Mouse (Mus musculus): ENCODE results near the gene H2-DMb1. TPM values are rescaled to one million over a fixed set of nuclear protein-coding genes. Genes with fewer than 3 reads are reported as not detected.

H2-DMb1 gene
- polyA plus RNA-seq, 1 experiment = 146 TPM

- no peak for DNase-seq
- 71% methylated on average over 15 of the region's 15 CpGs for WGBS
Measured at GRCm38 (mm10) chr17:34183564-34184219, 30.8 kb downstream of the H2-DMb1 start.

GRCm38 (mm10) chr17:34185526-34185925 is 32.7 kb downstream of the H2-DMb1 start:
- DNase-seq = no peak
- peaks cover 11% of the 10 kb centered on the region for H3K4me1 ChIP-seq (ENCODE audit: control insufficient read depth, insufficient read depth, low read length)
- WGBS = 91% methylated on average over 9 of the region's 9 CpGs
- no peak overlapping the region for H3K4me3 ChIP-seq (replicated peaks; ENCODE audit: extremely low read depth, low read depth, low read length)
- TF ChIP-seq POLR2A (IDR thresholded peaks at IDR 0.05; ENCODE audit: borderline replicate concordance, extremely low read depth, low read depth, low read length) (no peak), CTCF (IDR thresholded peaks at IDR 0.05; ENCODE audit: insufficient read depth, low read length) (no peak)

More at GRCm38 (mm10) chr17:34183564-34184219, 30.8 kb downstream of the H2-DMb1 start:
- TF ChIP-seq CTCF (IDR thresholded peaks at IDR 0.05; ENCODE audit: insufficient read depth, low read length) (no peak), POLR2A (IDR thresholded peaks at IDR 0.05; ENCODE audit: borderline replicate concordance, extremely low read depth, low read depth, low read length) (no peak)
- H3K4me1 ChIP-seq (ENCODE audit: control insufficient read depth, insufficient read depth, low read length) = peaks cover 6% of the 10 kb centered on the region; the same call in 1 of the 2 replicates
- H3K4me3 ChIP-seq (replicated peaks; ENCODE audit: extremely low read depth, low read depth, low read length) = no peak overlapping the region

- TF ChIP-seq CTCF (IDR thresholded peaks at IDR 0.05; ENCODE audit: insufficient read depth, low read length) (no peak), POLR2A (IDR thresholded peaks at IDR 0.05; ENCODE audit: borderline replicate concordance, extremely low read depth, low read depth, low read length) (no peak; the same call in 1 of the 2 replicates)
- Histone ChIP-seq H3K4me1 (ENCODE audit: control insufficient read depth, insufficient read depth, low read length) (peaks cover 11% of the 10 kb centered on the region), H3K4me3 (replicated peaks; ENCODE audit: extremely low read depth, low read depth, low read length) (peak overlapping the region; percentile 85)
- no peak for DNase-seq
- 1% methylated on average over 14 of the region's 14 CpGs for WGBS
Measured at GRCm38 (mm10) chr17:34186885-34187260, 34.0 kb downstream of the H2-DMb1 start.

DNA sequence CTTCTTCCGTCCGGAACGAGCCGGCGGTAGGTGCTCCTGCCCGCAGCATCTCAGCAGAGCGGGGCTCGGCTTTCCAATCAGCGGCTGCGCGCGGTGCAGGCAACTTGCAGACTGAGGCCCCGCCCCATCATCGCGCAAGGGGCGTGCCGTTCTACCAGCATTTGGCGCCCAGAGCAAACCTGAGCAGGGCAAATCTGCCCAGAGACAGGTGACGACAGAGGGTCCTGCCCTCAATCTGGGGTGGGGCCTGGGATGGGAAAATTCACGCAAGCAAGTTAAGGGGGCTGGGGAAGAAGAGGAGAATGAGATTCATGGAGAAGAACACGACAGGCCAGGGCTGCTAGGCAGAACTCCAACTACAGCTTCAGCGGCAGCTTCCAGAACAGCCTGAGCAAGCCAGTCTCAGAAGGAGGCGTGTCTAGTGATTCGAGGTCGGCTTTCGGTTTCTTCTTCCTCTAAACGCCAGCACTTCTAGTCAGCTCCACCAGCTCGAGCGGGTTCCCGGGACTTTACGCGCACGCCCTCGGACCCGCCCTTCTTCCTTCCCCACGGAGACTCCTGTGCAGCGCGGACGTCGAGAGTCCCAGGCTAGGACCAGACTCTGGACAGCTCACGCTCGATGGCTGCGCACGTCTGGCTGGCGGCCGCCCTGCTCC is 34.5 kb downstream of the H2-DMb1 start, which contains the start of the genes Tap1 and Psmb9:
TSS of gene Tap1 (plus strand) at position 293 of the 656 bp plus-strand sequence.
TSS of gene Psmb9 (minus strand) at position 504 of the 656 bp plus-strand sequence.
- Histone ChIP-seq H3K4me1 (ENCODE audit: control insufficient read depth, insufficient read depth, low read length) (peaks cover 11% of the 10 kb centered on the region), H3K4me3 (replicated peaks; ENCODE audit: extremely low read depth, low read depth, low read length) (peak within 1 kb of the TSS; percentile 85)
- under 1% methylated on average over 46 of the region's 46 CpGs for WGBS
- TF ChIP-seq POLR2A (IDR thresholded peaks at IDR 0.05; ENCODE audit: borderline replicate concordance, extremely low read depth, low read depth, low read length) (peak; percentile 73; the same call in 1 of the 2 replicates), CTCF (IDR thresholded peaks at IDR 0.05; ENCODE audit: insufficient read depth, low read length) (no peak)
- peak; percentile 99 for DNase-seq

DNA sequence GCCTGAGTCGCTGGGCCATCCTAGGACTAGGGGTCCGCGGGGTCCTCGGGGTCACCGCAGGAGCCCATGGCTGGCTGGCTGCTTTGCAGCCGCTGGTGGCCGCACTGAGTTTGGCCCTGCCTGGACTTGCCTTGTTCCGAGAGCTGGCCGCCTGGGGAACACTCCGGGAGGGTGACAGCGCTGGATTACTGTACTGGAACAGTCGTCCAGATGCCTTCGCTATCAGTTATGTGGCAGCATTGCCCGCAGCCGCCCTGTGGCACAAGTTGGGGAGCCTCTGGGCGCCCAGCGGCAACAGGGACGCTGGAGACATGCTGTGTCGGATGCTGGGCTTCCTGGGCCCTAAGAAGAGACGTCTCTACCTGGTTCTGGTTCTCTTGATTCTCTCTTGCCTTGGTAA is 35.1 kb downstream of the H2-DMb1 start:
- Histone ChIP-seq H3K4me3 (replicated peaks; ENCODE audit: extremely low read depth, low read depth, low read length) (peak overlapping the region; percentile 85), H3K4me1 (ENCODE audit: control insufficient read depth, insufficient read depth, low read length) (peaks cover 11% of the 10 kb centered on the region)
- 3% methylated on average over 20 of the region's 20 CpGs for WGBS
- DNase-seq = no peak
- no peak for TF ChIP-seq CTCF (IDR thresholded peaks at IDR 0.05; ENCODE audit: insufficient read depth, low read length)
- no peak for TF ChIP-seq POLR2A (IDR thresholded peaks at IDR 0.05; ENCODE audit: borderline replicate concordance, extremely low read depth, low read depth, low read length)

DNA sequence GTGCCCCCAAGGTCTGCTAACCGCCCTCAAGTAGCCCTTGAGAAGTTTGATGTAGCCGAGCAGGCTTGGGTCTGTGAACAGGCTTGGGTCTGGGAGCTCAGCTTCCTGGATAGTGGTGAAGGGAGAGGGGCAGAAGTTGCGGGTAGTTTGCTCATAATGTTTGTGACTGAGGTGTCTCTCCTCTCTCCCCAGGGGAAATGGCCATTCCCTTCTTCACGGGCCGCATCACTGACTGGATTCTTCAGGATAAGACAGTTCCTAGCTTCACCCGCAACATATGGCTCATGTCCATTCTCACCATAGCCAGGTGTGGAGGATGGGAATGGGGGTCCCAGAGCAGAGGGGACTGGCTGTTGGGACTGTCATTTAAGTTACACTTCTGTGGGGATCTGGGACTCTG is 36.1 kb downstream of the H2-DMb1 start:
- no peak for DNase-seq
- H3K4me3 ChIP-seq (replicated peaks; ENCODE audit: extremely low read depth, low read depth, low read length) = no peak overlapping the region
- 69% methylated on average over 6 of the region's 6 CpGs for WGBS
- peaks cover 11% of the 10 kb centered on the region for H3K4me1 ChIP-seq (ENCODE audit: control insufficient read depth, insufficient read depth, low read length)
- no peak for TF ChIP-seq CTCF (IDR thresholded peaks at IDR 0.05; ENCODE audit: insufficient read depth, low read length)
- no peak for TF ChIP-seq POLR2A (IDR thresholded peaks at IDR 0.05; ENCODE audit: borderline replicate concordance, extremely low read depth, low read depth, low read length)

- H3K4me1 ChIP-seq (ENCODE audit: control insufficient read depth, insufficient read depth, low read length) = peaks cover 5% of the 10 kb centered on the region; the same call in 1 of the 2 replicates
- 48% methylated on average over 16 of the region's 16 CpGs for WGBS
- no peak overlapping the region for H3K4me3 ChIP-seq (replicated peaks; ENCODE audit: extremely low read depth, low read depth, low read length)
- TF ChIP-seq POLR2A (IDR thresholded peaks at IDR 0.05; ENCODE audit: borderline replicate concordance, extremely low read depth, low read depth, low read length) (no peak), CTCF (IDR thresholded peaks at IDR 0.05; ENCODE audit: insufficient read depth, low read length) (no peak)
- DNase-seq = no peak
Measured at GRCm38 (mm10) chr17:34192852-34193251, 40.0 kb downstream of the H2-DMb1 start.

GRCm38 (mm10) chr17:34193468-34193867 is 40.6 kb downstream of the H2-DMb1 start:
- TF ChIP-seq POLR2A (IDR thresholded peaks at IDR 0.05; ENCODE audit: borderline replicate concordance, extremely low read depth, low read depth, low read length) (no peak), CTCF (IDR thresholded peaks at IDR 0.05; ENCODE audit: insufficient read depth, low read length) (no peak)
- WGBS = 64% methylated on average over 8 of the region's 8 CpGs
- Histone ChIP-seq H3K4me1 (ENCODE audit: control insufficient read depth, insufficient read depth, low read length) (peaks cover 5% of the 10 kb centered on the region; the same call in 1 of the 2 replicates), H3K4me3 (replicated peaks; ENCODE audit: extremely low read depth, low read depth, low read length) (no peak overlapping the region)
- no peak for DNase-seq

DNA sequence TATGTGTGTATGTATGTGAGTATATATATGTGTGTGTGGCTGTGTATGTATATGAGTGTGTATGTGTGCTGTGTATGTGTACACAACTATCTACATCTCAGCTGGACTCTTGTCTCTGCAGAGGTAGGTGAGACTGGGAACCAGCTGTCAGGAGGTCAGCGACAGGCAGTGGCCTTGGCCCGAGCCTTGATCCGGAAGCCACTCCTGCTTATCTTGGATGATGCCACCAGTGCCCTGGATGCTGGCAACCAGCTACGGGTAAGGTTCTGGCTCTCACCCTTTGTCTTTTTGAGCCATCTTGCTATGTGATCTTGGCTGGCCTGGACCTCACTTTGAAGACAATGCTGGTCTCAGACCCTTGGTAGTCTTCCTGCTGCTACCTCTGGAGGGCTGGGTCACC is 41.9 kb downstream of the H2-DMb1 start:
- Histone ChIP-seq H3K4me3 (replicated peaks; ENCODE audit: extremely low read depth, low read depth, low read length) (no peak overlapping the region), H3K4me1 (ENCODE audit: control insufficient read depth, insufficient read depth, low read length) (peaks cover 3% of the 10 kb centered on the region)
- 83% methylated on average over 4 of the region's 4 CpGs for WGBS
- no peak for DNase-seq
- TF ChIP-seq POLR2A (IDR thresholded peaks at IDR 0.05; ENCODE audit: borderline replicate concordance, extremely low read depth, low read depth, low read length) (no peak), CTCF (IDR thresholded peaks at IDR 0.05; ENCODE audit: insufficient read depth, low read length) (no peak)
